Mouse (Mus musculus): ENCODE measurements around the gene Shisa8.
A peak's percentile ranks its signal among the peaks of the same experiment; 100 is the strongest.
"Not testable (repeated sequence)": the region's sequence is repeated elsewhere in the genome, so short reads cannot be mapped to it uniquely, and the experiment has no call there.

Gene Shisa8

GRCm38 (mm10) chr15:82212752-82213063, at the start of gene Shisa8:
TSS of gene Shisa8 (minus strand) at chr15:82212815.
- no peak for DNase-seq (ENCODE audit: low spot score)

GRCm38 (mm10) chr15:82259510-82259909, 46.9 kb upstream of the Shisa8 start:
- peak; percentile 80 for DNase-seq (ENCODE audit: low spot score)

GRCm38 (mm10) chr15:82255944-82256383, 43.3 kb upstream of the Shisa8 start:
- DNase-seq (ENCODE audit: low spot score) = no peak

- DNase-seq (ENCODE audit: low spot score) = no peak
Measured at GRCm38 (mm10) chr15:82255248-82255647, 42.6 kb upstream of the Shisa8 start.

- no peak for DNase-seq (ENCODE audit: low spot score)
Measured at GRCm38 (mm10) chr15:82252097-82252496, 39.5 kb upstream of the Shisa8 start, which contains the start of gene 1500009C09Rik. TSS of gene 1500009C09Rik (plus strand) at chr15:82252397.

- DNase-seq (ENCODE audit: low spot score) = no peak
Measured at GRCm38 (mm10) chr15:82251579-82251978, 39.0 kb upstream of the Shisa8 start.

GRCm38 (mm10) chr15:82247131-82247776, 34.6 kb upstream of the Shisa8 start:
- DNase-seq (ENCODE audit: low spot score) = peak; percentile 83

- not testable (repeated sequence) for DNase-seq (ENCODE audit: low spot score)
Measured at GRCm38 (mm10) chr15:82244805-82245161, 32.2 kb upstream of the Shisa8 start.

GRCm38 (mm10) chr15:82244115-82244804, 31.6 kb upstream of the Shisa8 start, which contains the start of gene Cenpm:
TSS of gene Cenpm (minus strand) at chr15:82244748.
- peak; percentile 94 for DNase-seq (ENCODE audit: low spot score)

GRCm38 (mm10) chr15:82243742-82244114, 31.1 kb upstream of the Shisa8 start:
- no peak for DNase-seq (ENCODE audit: low spot score)

GRCm38 (mm10) chr15:82243311-82243710, 30.7 kb upstream of the Shisa8 start:
- no peak for DNase-seq (ENCODE audit: low spot score)

- peak; percentile 70 for DNase-seq (ENCODE audit: low spot score)
Measured at GRCm38 (mm10) chr15:82236565-82236964, 23.9 kb upstream of the Shisa8 start.

GRCm38 (mm10) chr15:82235661-82236060, 23.0 kb upstream of the Shisa8 start:
- DNase-seq (ENCODE audit: low spot score) = no peak

- DNase-seq (ENCODE audit: low spot score) = no peak
Measured at GRCm38 (mm10) chr15:82232651-82233050, 20.0 kb upstream of the Shisa8 start.

GRCm38 (mm10) chr15:82231591-82232378, 19.2 kb upstream of the Shisa8 start:
- DNase-seq (ENCODE audit: low spot score) = no peak

- no peak for DNase-seq (ENCODE audit: low spot score)
Measured at GRCm38 (mm10) chr15:82231100-82231499, 18.5 kb upstream of the Shisa8 start.

- no peak for DNase-seq (ENCODE audit: low spot score)
Measured at GRCm38 (mm10) chr15:82230098-82230611, 17.5 kb upstream of the Shisa8 start.

- no peak for DNase-seq (ENCODE audit: low spot score)
Measured at GRCm38 (mm10) chr15:82229542-82230045, 17.0 kb upstream of the Shisa8 start.

GRCm38 (mm10) chr15:82225769-82226168, 13.2 kb upstream of the Shisa8 start:
- DNase-seq (ENCODE audit: low spot score) = no peak

- DNase-seq (ENCODE audit: low spot score) = no peak
Measured at GRCm38 (mm10) chr15:82224602-82225215, 12.1 kb upstream of the Shisa8 start.

- DNase-seq (ENCODE audit: low spot score) = no peak
Measured at GRCm38 (mm10) chr15:82223657-82224601, 11.3 kb upstream of the Shisa8 start, which contains the start of gene Tnfrsf13c. TSS of gene Tnfrsf13c (minus strand) at chr15:82224369.
